Mouse (Mus musculus): ENCODE measurements at regions not wholly inside any gene's neighbourhood (a gene's known extent, or its start where the extent isn't known, plus 50 kb on each side); places are given as distances from the start of the nearest gene placed in this dataset.

DNA sequence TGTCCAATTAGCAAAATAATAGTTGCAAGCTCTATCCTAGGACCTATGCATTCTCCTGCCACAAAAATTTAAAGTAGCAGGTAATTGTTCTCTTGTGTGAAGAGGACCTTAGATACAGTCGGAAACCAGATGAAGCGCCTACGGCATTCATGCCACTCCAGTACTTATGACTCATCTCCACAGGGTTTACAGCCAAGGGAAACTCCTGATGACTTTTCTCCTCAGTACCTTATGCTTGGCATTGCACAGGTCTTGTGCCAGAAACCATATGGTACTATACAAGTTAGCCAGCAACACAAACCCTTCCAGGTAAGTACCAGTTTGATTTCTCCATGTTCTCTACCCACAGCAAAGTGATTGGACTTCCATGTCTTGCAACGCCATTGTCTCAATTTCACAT lies 606.3 kb upstream of the Dmac1 start:
- no peaks in the 10 kb centered on the region for H3K9me3 ChIP-seq
- H3K36me3 ChIP-seq (replicated peaks), result no peaks in the 10 kb centered on the region
- no peak for DNase-seq (ENCODE audit: extremely low spot score, low spot score)
- H3K27ac ChIP-seq, result no peak overlapping the region
- no peaks in the 10 kb centered on the region for H3K4me1 ChIP-seq
- H3K27me3 ChIP-seq (ENCODE audit: poor library complexity, severe bottlenecking), result no peaks in the 10 kb centered on the region
- 92% methylated on average over 4 of the region's 4 CpGs for WGBS
- no peak overlapping the region for H3K4me3 ChIP-seq

DNA sequence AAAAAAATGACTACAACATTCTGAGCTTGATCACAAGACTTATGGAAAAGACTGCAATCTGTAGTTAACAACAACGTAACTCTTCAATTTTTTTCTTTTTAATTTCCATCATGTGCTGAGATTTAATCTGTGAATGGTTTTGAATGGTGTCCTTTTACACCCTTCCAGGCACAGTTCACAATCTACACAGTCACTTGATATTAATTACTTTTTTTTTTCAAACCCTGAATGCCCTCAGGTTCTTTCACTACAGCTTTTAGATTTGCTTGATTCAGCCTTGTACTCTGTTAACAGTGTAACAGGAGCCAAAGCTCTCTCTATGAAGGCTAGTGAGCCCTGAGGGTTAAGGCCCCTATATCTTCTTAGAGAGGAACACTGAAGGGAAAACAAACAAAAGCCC lies 591.7 kb upstream of the Dmac1 start:
- WGBS, result 76% methylated on average over 1 of the region's 1 CpGs

DNA sequence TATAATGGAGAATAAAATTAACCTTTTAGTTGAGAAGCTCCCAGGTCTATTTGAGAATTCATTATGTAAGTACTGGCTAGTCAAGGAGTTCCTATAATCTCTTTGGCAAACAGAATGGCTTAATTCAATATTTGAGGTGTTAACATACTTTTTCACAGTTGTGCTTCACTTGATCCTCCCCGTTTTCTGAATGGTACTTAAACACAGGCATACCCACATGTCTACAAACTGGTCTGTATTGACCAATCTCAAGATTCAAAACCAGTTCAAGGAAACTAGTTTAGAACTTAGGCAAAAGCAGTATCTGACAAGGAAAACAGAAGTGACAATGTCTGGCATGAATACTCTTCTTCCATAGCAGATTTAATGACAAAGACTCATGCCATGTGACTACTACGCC lies 583.0 kb upstream of the Dmac1 start:
- H3K27me3 ChIP-seq (ENCODE audit: poor library complexity, severe bottlenecking), result 0 out of 2 replicates have a peak, but pooled peaks cover 4% of the 10 kb centered on the region
- WGBS, result 84% methylated on average over 2 of the region's 2 CpGs

More for the DNA sequence above, 591.7 kb upstream of the Dmac1 start:
- no peak overlapping the region for H3K27ac ChIP-seq
- H3K4me1 ChIP-seq, result 0 out of 2 replicates have a peak, but pooled peaks cover 5% of the 10 kb centered on the region
- H3K27me3 ChIP-seq (ENCODE audit: poor library complexity, severe bottlenecking), result no peaks in the 10 kb centered on the region
- DNase-seq (ENCODE audit: extremely low spot score, low spot score), result no peak
- H3K36me3 ChIP-seq (replicated peaks), result no peaks in the 10 kb centered on the region
- no peak overlapping the region for H3K4me3 ChIP-seq
- no peaks in the 10 kb centered on the region for H3K9me3 ChIP-seq

DNA sequence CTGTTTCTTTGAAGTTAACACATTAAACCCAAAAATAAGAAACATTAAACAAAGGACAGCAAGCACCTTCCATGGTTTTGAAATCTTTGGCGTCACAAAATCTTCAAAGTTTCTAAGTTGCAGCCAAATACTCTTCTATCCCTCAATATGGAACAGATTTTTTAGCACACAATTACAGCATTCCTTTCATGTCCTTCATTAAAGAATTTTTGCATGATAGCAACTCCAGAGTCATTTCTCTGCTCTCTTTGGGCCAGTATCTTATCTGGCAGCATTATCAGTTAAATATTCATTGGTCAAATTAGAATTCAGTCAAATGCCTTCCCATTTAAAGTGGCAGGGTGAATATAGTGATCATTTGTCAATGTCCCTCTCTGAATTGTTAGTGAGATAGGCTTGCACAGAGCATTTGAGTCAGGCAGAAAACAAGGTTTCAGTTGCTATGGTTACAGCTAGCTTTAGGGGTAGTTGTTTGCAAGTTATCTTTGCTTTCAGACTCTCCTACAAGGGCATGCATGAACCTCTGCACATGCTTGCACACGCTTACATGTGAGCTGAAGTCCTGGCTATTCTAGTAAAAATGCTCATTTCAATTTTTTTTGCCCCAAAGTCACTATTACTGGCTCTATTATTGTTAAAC lies 579.8 kb upstream of the Dmac1 start:
- Histone ChIP-seq H3K36me3 (replicated peaks) (no peaks in the 10 kb centered on the region), H3K27me3 (ENCODE audit: poor library complexity, severe bottlenecking) (peaks cover 25% of the 10 kb centered on the region), H3K4me3 (no peak overlapping the region), H3K27ac (no peak overlapping the region), H3K4me1 (peaks cover 44% of the 10 kb centered on the region), H3K9me3 (no peaks in the 10 kb centered on the region)
- no peak for DNase-seq (ENCODE audit: extremely low spot score, low spot score)
- WGBS, result 80% methylated on average over 2 of the region's 2 CpGs

More for the DNA sequence above, 583.0 kb upstream of the Dmac1 start:
- DNase-seq (ENCODE audit: extremely low spot score, low spot score), result no peak
- Histone ChIP-seq H3K36me3 (replicated peaks) (no peaks in the 10 kb centered on the region), H3K4me3 (no peak overlapping the region), H3K27ac (no peak overlapping the region), H3K9me3 (no peaks in the 10 kb centered on the region), H3K4me1 (peaks cover 25% of the 10 kb centered on the region)

DNA sequence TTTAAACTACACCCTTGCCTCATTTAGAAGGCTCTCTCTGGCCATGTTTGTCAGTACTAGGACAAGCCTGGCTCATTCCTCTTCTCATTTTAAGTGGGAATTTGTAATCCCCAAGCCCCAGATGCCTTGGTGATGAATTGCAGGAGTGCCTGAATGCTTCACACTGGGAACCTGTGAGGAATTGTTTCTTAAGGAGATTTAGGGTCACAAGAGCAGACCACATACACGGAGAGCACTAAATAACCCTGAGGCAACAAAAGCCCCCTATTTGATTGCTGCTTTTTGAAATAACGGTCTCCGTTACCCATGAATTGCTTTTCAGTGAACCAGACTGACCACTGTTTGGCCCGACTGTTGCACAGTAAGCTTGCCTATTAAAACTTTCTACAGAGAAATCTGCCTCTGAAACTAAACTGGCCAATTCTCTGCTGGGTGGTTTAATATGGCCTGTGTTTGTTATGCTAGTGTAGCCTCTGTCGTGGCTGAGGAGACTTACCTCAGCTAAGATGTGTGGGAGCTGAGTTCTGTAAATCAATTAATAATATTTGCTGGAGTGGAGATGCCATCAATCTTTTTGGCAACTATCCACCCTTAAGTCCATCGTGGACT lies 577.7 kb upstream of the Dmac1 start:
- H3K27ac ChIP-seq, result no peak overlapping the region
- peak; percentile 44 for DNase-seq (ENCODE audit: extremely low spot score, low spot score)
- peaks cover 44% of the 10 kb centered on the region for H3K4me1 ChIP-seq
- peaks cover 30% of the 10 kb centered on the region for H3K27me3 ChIP-seq (ENCODE audit: poor library complexity, severe bottlenecking)
- no peaks in the 10 kb centered on the region for H3K9me3 ChIP-seq
- no peaks in the 10 kb centered on the region for H3K36me3 ChIP-seq (replicated peaks)
- no peak overlapping the region for H3K4me3 ChIP-seq
- 12% methylated on average over 6 of the region's 6 CpGs for WGBS

DNA sequence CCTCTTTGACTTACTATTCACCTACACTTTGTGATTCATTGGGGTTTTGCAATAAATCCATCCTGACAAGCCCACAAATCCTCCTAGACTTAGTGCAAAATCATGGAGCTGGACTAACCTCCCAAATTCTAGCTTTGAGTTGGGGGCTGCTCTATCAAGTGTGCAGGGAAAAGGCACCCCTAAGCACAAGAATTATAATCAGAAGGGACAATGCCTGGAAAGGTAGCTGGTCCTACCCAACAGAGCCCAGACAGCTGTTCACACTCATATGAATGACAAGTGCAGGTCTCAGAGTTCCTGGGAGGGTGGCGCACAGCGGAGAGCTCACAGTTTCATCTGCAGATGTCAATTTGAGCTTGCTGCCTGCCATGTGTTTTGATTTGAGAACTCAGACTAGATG lies 572.2 kb upstream of the Dmac1 start:
- WGBS, result 93% methylated on average over 2 of the region's 2 CpGs
- H3K4me3 ChIP-seq, result no peak overlapping the region

DNA sequence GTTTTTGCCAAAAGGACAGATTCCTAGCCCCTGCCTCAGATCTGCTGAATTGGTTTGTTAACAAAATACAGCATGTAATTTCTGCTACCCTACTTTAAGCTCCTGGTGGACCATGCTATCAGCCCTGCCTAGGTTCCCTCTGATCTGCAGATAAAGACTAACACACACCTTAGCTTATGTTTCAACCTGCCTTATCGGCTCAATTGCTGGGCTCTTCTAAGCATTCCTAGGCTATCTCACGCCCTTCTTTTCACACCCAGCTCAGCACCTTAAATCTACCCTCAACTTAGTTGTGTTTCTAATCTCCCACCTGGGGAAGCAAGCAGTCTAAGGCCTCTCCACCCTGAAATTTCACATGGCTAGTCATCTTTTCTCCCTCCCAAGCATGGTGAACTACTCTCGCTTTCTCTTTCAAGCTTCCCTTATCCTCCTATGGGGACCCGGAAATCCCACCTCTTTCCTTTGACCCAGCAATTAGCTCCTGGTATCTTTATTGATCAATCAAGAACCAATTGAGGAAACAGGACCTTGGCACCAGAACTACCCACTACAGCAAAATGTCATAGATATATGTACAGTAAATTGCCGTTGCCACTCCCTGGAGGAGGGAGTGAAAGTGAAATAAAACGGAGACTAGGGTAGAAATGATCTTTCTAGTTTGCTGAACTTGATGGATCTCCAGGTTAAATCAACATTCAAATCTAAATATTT lies 569.7 kb upstream of the Dmac1 start:
- H3K4me3 ChIP-seq, result no peak overlapping the region
- no peaks in the 10 kb centered on the region for H3K36me3 ChIP-seq (replicated peaks)
- no peaks in the 10 kb centered on the region for H3K9me3 ChIP-seq
- H3K27me3 ChIP-seq (ENCODE audit: poor library complexity, severe bottlenecking), result 0 out of 2 replicates have a peak, but pooled peaks cover 4% of the 10 kb centered on the region
- H3K27ac ChIP-seq, result no peak overlapping the region
- no peak for DNase-seq (ENCODE audit: extremely low spot score, low spot score)
- WGBS, result 92% methylated on average over 6 of the region's 6 CpGs
- H3K4me1 ChIP-seq, result no peaks in the 10 kb centered on the region

More for the DNA sequence above, 572.2 kb upstream of the Dmac1 start:
- Histone ChIP-seq H3K9me3 (no peaks in the 10 kb centered on the region), H3K27ac (no peak overlapping the region), H3K36me3 (replicated peaks) (no peaks in the 10 kb centered on the region), H3K27me3 (ENCODE audit: poor library complexity, severe bottlenecking) (peaks cover 26% of the 10 kb centered on the region), H3K4me1 (peaks cover 12% of the 10 kb centered on the region)
- DNase-seq (ENCODE audit: extremely low spot score, low spot score), result no peak

DNA sequence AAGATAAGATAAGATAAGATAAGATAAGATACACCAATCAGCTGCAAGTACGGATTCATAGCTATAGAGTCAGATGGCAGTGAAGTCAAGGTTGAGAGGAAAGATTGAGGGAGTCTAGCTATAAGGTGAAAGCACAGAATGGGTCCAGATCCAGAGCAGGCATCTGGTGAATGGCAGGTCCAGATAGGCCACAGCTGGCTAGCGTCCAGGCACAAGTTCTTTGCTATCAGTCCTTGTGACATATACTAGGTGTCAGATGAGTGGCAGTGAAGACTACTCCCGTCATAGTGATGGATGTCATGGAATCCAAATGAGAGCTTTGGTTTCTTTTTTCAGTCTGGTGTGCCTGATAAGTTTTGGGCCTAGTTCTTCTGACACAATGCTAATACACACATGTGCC lies 566.9 kb upstream of the Dmac1 start:
- DNase-seq (ENCODE audit: extremely low spot score, low spot score), result no peak
- no peaks in the 10 kb centered on the region for H3K36me3 ChIP-seq (replicated peaks)
- no peak overlapping the region for H3K4me3 ChIP-seq
- H3K9me3 ChIP-seq, result no peaks in the 10 kb centered on the region
- 86% methylated on average over 3 of the region's 3 CpGs for WGBS
- H3K4me1 ChIP-seq, result no peaks in the 10 kb centered on the region
- no peaks in the 10 kb centered on the region for H3K27me3 ChIP-seq (ENCODE audit: poor library complexity, severe bottlenecking)
- no peak overlapping the region for H3K27ac ChIP-seq

DNA sequence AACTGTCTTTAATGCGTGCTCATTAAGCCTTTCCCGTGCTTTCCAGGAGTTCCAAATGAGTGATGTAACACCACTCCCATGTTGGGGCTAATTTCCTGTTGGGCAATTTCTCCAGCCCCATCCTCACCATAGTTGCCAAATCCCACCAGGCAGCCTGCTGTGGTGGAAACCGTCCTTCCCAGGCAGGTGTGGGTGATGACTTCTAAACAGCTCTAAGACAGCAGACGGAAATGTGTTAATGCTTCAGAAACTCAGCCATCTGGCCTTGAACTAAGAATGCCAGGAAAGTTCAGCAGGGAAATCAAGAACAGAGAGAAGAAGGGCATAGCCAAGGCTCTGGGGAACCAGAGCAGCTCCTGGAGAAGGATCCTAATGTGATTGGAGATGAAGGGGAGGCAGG lies 560.5 kb upstream of the Dmac1 start:
- DNase-seq (ENCODE audit: extremely low spot score, low spot score), result no peak
- 66% methylated on average over 4 of the region's 4 CpGs for WGBS

DNA sequence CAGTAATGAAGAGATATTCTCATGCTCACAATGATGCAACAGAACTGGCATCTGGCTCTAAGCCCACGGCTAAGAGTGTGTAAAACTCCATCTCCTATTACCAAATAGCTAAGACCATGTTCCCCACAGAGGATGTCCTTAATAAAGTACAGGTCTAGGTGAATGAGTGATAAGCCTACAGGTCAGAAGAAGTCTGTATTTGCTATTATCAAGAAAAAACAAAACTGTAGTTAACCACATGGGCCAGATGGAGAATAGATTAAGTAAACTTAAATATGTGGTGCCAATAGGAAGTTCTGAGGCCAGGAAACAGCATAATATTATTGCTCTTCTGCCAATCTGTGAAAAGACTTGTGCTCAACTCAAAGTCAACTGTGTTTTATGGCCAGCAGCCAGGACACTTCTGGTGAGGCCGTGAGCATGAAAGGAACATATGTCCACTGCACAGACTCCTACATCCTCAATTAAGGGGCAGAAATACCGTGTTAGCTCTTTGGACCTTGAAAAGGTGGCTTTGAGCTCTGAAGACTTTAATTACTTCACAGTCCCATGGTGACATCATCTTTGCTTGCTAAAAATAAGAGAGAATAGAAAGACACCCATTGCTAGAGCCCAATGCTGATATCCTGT lies 549.1 kb upstream of the Dmac1 start:
- no peaks in the 10 kb centered on the region for H3K4me1 ChIP-seq
- no peaks in the 10 kb centered on the region for H3K9me3 ChIP-seq
- H3K27ac ChIP-seq, result no peak overlapping the region
- no peak for DNase-seq (ENCODE audit: extremely low spot score, low spot score)
- no peaks in the 10 kb centered on the region for H3K36me3 ChIP-seq (replicated peaks)
- no peaks in the 10 kb centered on the region for H3K27me3 ChIP-seq (ENCODE audit: poor library complexity, severe bottlenecking)
- no peak overlapping the region for H3K4me3 ChIP-seq
- WGBS, result 85% methylated on average over 3 of the region's 3 CpGs

More for the DNA sequence above, 560.5 kb upstream of the Dmac1 start:
- Histone ChIP-seq H3K9me3 (no peaks in the 10 kb centered on the region), H3K27me3 (ENCODE audit: poor library complexity, severe bottlenecking) (no peaks in the 10 kb centered on the region), H3K36me3 (replicated peaks) (no peaks in the 10 kb centered on the region), H3K27ac (no peak overlapping the region), H3K4me3 (no peak overlapping the region), H3K4me1 (peaks cover 3% of the 10 kb centered on the region; the same call in 1 of the 2 replicates)

DNA sequence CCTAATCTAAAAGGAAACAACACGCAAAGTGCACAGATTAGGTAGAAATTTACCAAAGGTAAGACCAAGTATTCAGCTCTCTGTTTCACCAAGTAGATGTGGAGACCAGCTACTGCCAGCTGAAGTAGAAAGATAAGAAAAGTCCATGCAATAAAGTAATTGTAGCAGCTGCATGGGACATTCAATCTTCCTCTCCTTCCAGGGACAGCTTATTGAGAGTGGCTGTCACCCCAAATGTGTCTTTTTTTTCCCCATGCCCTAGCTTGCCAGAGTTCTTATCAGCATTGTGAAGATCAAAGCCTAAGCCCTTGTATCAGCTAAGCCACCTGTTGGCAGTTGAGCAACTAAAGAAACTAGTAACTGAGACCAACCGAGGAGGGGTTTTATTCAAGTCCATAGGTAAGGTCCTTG lies 541.1 kb upstream of the Dmac1 start:
- no peak overlapping the region for H3K4me3 ChIP-seq
- H3K4me1 ChIP-seq, result no peaks in the 10 kb centered on the region
- no peak overlapping the region for H3K27ac ChIP-seq
- no peaks in the 10 kb centered on the region for H3K27me3 ChIP-seq (ENCODE audit: poor library complexity, severe bottlenecking)
- WGBS, result 75% methylated on average over 2 of the region's 2 CpGs
- no peaks in the 10 kb centered on the region for H3K9me3 ChIP-seq
- no peaks in the 10 kb centered on the region for H3K36me3 ChIP-seq (replicated peaks)
- no peak for DNase-seq (ENCODE audit: extremely low spot score, low spot score)

DNA sequence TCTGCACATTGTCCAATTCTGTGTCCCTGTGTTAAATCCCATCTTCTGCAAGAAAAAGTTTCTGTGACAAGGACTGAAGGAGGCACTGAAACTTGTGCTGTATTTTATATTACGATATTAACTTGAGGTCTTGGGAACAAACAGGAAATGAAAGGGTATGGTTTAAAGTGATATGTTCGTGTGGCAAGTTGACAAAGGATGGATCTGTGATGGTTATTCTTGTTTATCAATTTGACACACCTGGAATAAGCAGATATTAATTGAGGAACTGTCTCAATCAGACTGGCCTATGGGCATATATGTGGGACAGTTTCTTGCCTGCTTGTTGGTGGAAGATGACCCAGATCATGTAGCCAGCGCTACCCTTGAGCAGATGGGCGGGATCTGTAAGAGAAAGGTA lies 537.9 kb upstream of the Dmac1 start:
- no peak for DNase-seq (ENCODE audit: extremely low spot score, low spot score)
- Histone ChIP-seq H3K4me1 (peaks cover 3% of the 10 kb centered on the region; the same call in 1 of the 2 replicates), H3K36me3 (replicated peaks) (no peaks in the 10 kb centered on the region), H3K27me3 (ENCODE audit: poor library complexity, severe bottlenecking) (no peaks in the 10 kb centered on the region), H3K27ac (no peak overlapping the region), H3K4me3 (no peak overlapping the region), H3K9me3 (no peaks in the 10 kb centered on the region)
- 94% methylated on average over 4 of the region's 4 CpGs for WGBS

DNA sequence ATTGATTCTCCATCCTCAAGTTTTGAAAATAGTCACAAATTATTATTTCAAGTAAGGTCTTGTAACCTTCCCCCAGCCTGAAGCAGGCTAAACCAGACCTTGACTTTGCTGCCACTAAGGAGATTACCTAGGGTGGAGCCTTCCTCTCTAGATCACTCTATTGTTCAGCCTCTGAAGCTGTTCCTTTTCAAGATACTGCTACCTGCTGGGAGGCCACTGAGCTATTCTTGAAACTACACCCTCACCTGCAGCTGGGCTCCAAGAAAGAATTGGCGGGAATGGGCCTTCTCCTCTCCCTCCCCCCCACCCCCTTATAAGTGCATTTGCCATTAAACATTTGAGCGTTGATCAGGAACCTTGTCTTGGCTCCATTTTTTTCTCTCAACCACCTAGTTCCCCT lies 534.2 kb upstream of the Dmac1 start:
- WGBS, result 39% methylated on average over 2 of the region's 2 CpGs
- Histone ChIP-seq H3K4me1 (peaks cover 3% of the 10 kb centered on the region; the same call in 1 of the 2 replicates), H3K27me3 (ENCODE audit: poor library complexity, severe bottlenecking) (no peaks in the 10 kb centered on the region), H3K27ac (no peak overlapping the region), H3K36me3 (replicated peaks) (no peaks in the 10 kb centered on the region), H3K9me3 (no peaks in the 10 kb centered on the region), H3K4me3 (no peak overlapping the region)
- no peak for DNase-seq (ENCODE audit: extremely low spot score, low spot score)
